In the genomic region with DNA sequence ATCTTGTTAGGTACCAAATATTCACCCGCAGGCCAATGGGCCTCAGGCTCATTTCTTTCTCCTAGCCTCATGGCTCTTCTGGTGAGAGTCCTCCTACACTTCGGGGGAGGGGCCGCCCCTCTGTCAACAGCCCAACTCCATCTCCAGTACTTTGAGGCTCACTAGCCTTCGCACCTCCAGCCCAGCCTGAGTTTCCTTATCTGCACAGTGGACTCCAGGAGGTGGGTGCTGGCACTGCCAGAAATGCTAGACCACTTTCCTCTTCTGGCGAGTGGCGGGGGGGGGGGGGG, we compare ENCODE assay signal across 13 mouse cellular contexts. TPM values are rescaled to one million over a fixed set of nuclear protein-coding genes. Genes with fewer than 3 reads are reported as not detected.
DNase-seq lines count a peak whose midpoint lies in the region; ATAC-seq and TF ChIP-seq lines count a peak whose summit lies in the region.
"Had no signal": no experiment of that assay in that cellular context is flagged by ENCODE, and none has a peak within 500 bp of the region (broad histone marks: within the 10 kb centered on the region; RNA-seq: fewer than 3 reads in every experiment).

No protein-coding gene starts in this region.

- intact Hi-C loops in heart, postnatal 10 days (cut with DNase I): no loop called here

- no peak overlapping the region for H3K4me3 ChIP-seq in lung, embryonic 16.5 days (ENCODE audit: low read length)
- H3K4me3 ChIP-seq in hindbrain, embryonic 10.5 days: 0 out of 2 replicates have a peak overlapping the region, but pooled peaks have one; percentile 43
- no peak overlapping the region for H3K4me3 ChIP-seq in small intestine, adult 2 months (ENCODE audit: low read depth, low read length)

- peak overlapping the region; percentile 52; the same call in 1 of the 2 replicates for H3K9ac ChIP-seq in lung, embryonic 16.5 days (ENCODE audit: low read length)

- DNase-seq in heart, adult 11 months: peak; percentile 94
- DNase-seq in heart, postnatal 10 days: no peak
- DNase-seq in lung, adult 18-20 months: no peak
- peak; percentile 35 for DNase-seq in hindbrain, embryonic 10.5 days (ENCODE audit: low spot score)
- no peak for DNase-seq in spleen, adult 18-20 months
- no peak for DNase-seq in spleen, postnatal 4 days (ENCODE audit: low spot score in 2 of 2)
- DNase-seq: B cell, adult 2 months; cerebellum, adult 9-10 months; gastrocnemius, postnatal 25 days; left cerebral cortex, postnatal 4 days; thymus, postnatal 25 days had no signal

- ATAC-seq in lung, embryonic 16.5 days (ENCODE audit: low read depth): no peak; the same call in 1 of the 2 replicates

- H3K4me1 ChIP-seq in lung, embryonic 16.5 days (replicated peaks; ENCODE audit: control insufficient read depth, insufficient read depth, low read length): peaks cover 43% of the 10 kb centered on the region
- peaks cover 83% of the 10 kb centered on the region for H3K4me1 ChIP-seq in hindbrain, embryonic 10.5 days (replicated peaks)
- peaks cover 5% of the 10 kb centered on the region for H3K4me1 ChIP-seq in small intestine, adult 2 months (ENCODE audit: control insufficient read depth, insufficient read depth, insufficient read length, low read length)

- peak overlapping the region; percentile 90 for H3K27ac ChIP-seq in lung, embryonic 16.5 days (ENCODE audit: low read length)
- peak overlapping the region; percentile 89 for H3K27ac ChIP-seq in hindbrain, embryonic 10.5 days
- H3K27ac ChIP-seq in small intestine, adult 2 months (ENCODE audit: insufficient read depth, low read depth, low read length): 0 out of 2 replicates have a peak overlapping the region, but pooled peaks have one; percentile 50

- no peak for TF ChIP-seq CTCF in small intestine, adult 2 months (IDR thresholded peaks at IDR 0.05; ENCODE audit: extremely low read depth, insufficient read length, insufficient replicate concordance, low read depth, low read length)

- no peaks in the 10 kb centered on the region for H3K36me3 ChIP-seq in lung, embryonic 16.5 days (ENCODE audit: control insufficient read depth, insufficient read depth, low read length)
- no peaks in the 10 kb centered on the region for H3K36me3 ChIP-seq in hindbrain, embryonic 10.5 days
- no peaks in the 10 kb centered on the region for H3K36me3 ChIP-seq in small intestine, adult 2 months (ENCODE audit: control insufficient read depth, insufficient read depth, low read length)

- no peaks in the 10 kb centered on the region for H3K27me3 ChIP-seq in lung, embryonic 16.5 days (ENCODE audit: control insufficient read depth, insufficient read depth, low read depth, low read length)
- peaks cover 43% of the 10 kb centered on the region for H3K27me3 ChIP-seq in hindbrain, embryonic 10.5 days (ENCODE audit: insufficient read depth, poor library complexity, severe bottlenecking)
- H3K27me3 ChIP-seq in small intestine, adult 2 months (ENCODE audit: control insufficient read depth, insufficient read depth, low read length): 0 out of 2 replicates have a peak, but pooled peaks cover 6% of the 10 kb centered on the region

- H3K9me3 ChIP-seq in lung, embryonic 16.5 days (ENCODE audit: control insufficient read depth, low read length): no peaks in the 10 kb centered on the region
- H3K9me3 ChIP-seq in hindbrain, embryonic 10.5 days: no peaks in the 10 kb centered on the region

- 9% methylated on average over 4 of the region's 6 CpGs for WGBS in lung, embryonic 16.5 days
- WGBS in hindbrain, embryonic 10.5 days: 12% methylated on average over 6 of the region's 6 CpGs
- 25% methylated on average over 6 of the region's 6 CpGs for WGBS in small intestine, adult 2 months

- no peak overlapping the region for H3K4me2 ChIP-seq in lung, embryonic 16.5 days (ENCODE audit: low read depth, low read length)

- no peak for TF ChIP-seq POLR2A in small intestine, adult 2 months (IDR thresholded peaks at IDR 0.05; ENCODE audit: low read depth, low read length)

RNA-seq across cellular contexts. Expression of a gene that starts 10.9 kb away (rescaled TPM):
- total RNA-seq in heart, postnatal 10 days (2021): 1 to 10 TPM; 1.9 to 3.1 TPM
- 0.69 and 1.6 TPM in 2 replicates for polyA plus RNA-seq in lung, embryonic 16.5 days (2015; fragmentation: Nextera tagmentation; extraction: Ambion mirVana)
- 0.33 and 0.47 TPM in 2 replicates for polyA plus RNA-seq in hindbrain, embryonic 10.5 days (2016; fragmentation: Nextera tagmentation; extraction: Ambion mirVana)
- not detected in 2 replicates for polyA plus RNA-seq in small intestine, adult 2 months (2012; rRNA removed)

Comparison
In these comparisons a context has a peak if more than half of its experiments do, and no peak if none do; other contexts are left out.
1. DNase-seq: peak in heart, adult 11 months (single experiment) and hindbrain, embryonic 10.5 days (single experiment); none in heart, postnatal 10 days (0 of 2), lung, adult 18-20 months (0 of 2), spleen, adult 18-20 months (0 of 2) and spleen, postnatal 4 days (0 of 2).
2. Peak in every context shown above with its lines, with median percentiles within 50 percentile points of each other: H3K27ac ChIP-seq.